In genomic region chr17:21384057-21384411, GRCm38 (mm10) we compare ENCODE assay signal across 8 mouse cellular contexts. TPM values are rescaled to one million over a fixed set of nuclear protein-coding genes. Genes with fewer than 3 reads are reported as not detected.
A peak's percentile ranks its signal among the peaks of the same experiment; 100 is the strongest.
DNase-seq lines count a peak whose midpoint lies in the region; ATAC-seq lines count a peak whose summit lies in the region.

No protein-coding gene starts in this region.

- peak overlapping the region; percentile 61 for H3K27ac ChIP-seq in embryonic facial prominence, embryonic 14.5 days (replicated peaks; ENCODE audit: low read depth, low read length)
- H3K27ac ChIP-seq in limb, embryonic 10.5 days = peak overlapping the region; percentile 66; the same call in 1 of the 2 replicates
- H3K27ac ChIP-seq in midbrain, embryonic 15.5 days = peak overlapping the region; percentile 69; the same call in 1 of the 2 replicates

- no peaks in the 10 kb centered on the region for H3K27me3 ChIP-seq in embryonic facial prominence, embryonic 14.5 days (replicated peaks; ENCODE audit: control insufficient read depth, insufficient read depth, low read length)
- H3K27me3 ChIP-seq in limb, embryonic 10.5 days (ENCODE audit: low read depth, poor library complexity, severe bottlenecking) = no peaks in the 10 kb centered on the region
- no peaks in the 10 kb centered on the region for H3K27me3 ChIP-seq in midbrain, embryonic 15.5 days (replicated peaks)

- H3K36me3 ChIP-seq in embryonic facial prominence, embryonic 14.5 days (ENCODE audit: control insufficient read depth, insufficient read depth, low read length) = no peaks in the 10 kb centered on the region
- H3K36me3 ChIP-seq in limb, embryonic 10.5 days = no peaks in the 10 kb centered on the region
- H3K36me3 ChIP-seq in midbrain, embryonic 15.5 days (replicated peaks) = no peaks in the 10 kb centered on the region

- 0 out of 2 replicates have a peak, but pooled peaks cover 4% of the 10 kb centered on the region for H3K4me1 ChIP-seq in embryonic facial prominence, embryonic 14.5 days (ENCODE audit: control insufficient read depth, insufficient read depth, low read length)
- H3K4me1 ChIP-seq in limb, embryonic 10.5 days = 0 out of 2 replicates have a peak, but pooled peaks cover 6% of the 10 kb centered on the region
- no peaks in the 10 kb centered on the region for H3K4me1 ChIP-seq in midbrain, embryonic 15.5 days

- peak; percentile 9 for DNase-seq in right cerebral cortex, postnatal 4 days
- no peak for DNase-seq in right cerebral cortex, postnatal 14 days
- peak; percentile 9 for DNase-seq in embryonic facial prominence, embryonic 14.5 days (ENCODE audit: low spot score)
- no peak for DNase-seq in limb, embryonic 10.5 days (ENCODE audit: low spot score)
- DNase-seq in ovary, postnatal 36 days (ENCODE audit: low spot score) = no peak
- no peak for DNase-seq in urinary bladder, postnatal 4 days (ENCODE audit: low spot score in 2 of 2)
- DNase-seq in urinary bladder, adult 18-20 months (ENCODE audit: low spot score in 2 of 2) = no peak

- H3K4me3 ChIP-seq in embryonic facial prominence, embryonic 14.5 days (ENCODE audit: low read depth, low read length) = peak overlapping the region; percentile 58
- H3K4me3 ChIP-seq in limb, embryonic 10.5 days = peak overlapping the region; percentile 60
- peak overlapping the region; percentile 56 for H3K4me3 ChIP-seq in midbrain, embryonic 15.5 days

- H3K9ac ChIP-seq in embryonic facial prominence, embryonic 14.5 days (ENCODE audit: low read depth, low read length) = peak overlapping the region; percentile 64
- peak overlapping the region; percentile 59 for H3K9ac ChIP-seq in midbrain, embryonic 15.5 days

- H3K9me3 ChIP-seq in embryonic facial prominence, embryonic 14.5 days (ENCODE audit: control insufficient read depth, low read length) = no peaks in the 10 kb centered on the region
- no peaks in the 10 kb centered on the region for H3K9me3 ChIP-seq in limb, embryonic 10.5 days (replicated peaks)
- H3K9me3 ChIP-seq in midbrain, embryonic 15.5 days = no peaks in the 10 kb centered on the region

- 14% methylated on average over 8 of the region's 8 CpGs for WGBS in embryonic facial prominence, embryonic 14.5 days
- 12% methylated on average over 8 of the region's 8 CpGs for WGBS in limb, embryonic 10.5 days
- 21% methylated on average over 8 of the region's 8 CpGs for WGBS in midbrain, embryonic 15.5 days

- peak overlapping the region; percentile 90 for H3K4me2 ChIP-seq in embryonic facial prominence, embryonic 14.5 days (ENCODE audit: low read depth, low read length)
- peak overlapping the region; percentile 60 for H3K4me2 ChIP-seq in midbrain, embryonic 15.5 days

- no peak; the same call in none of the 2 replicates for ATAC-seq in embryonic facial prominence, embryonic 14.5 days (ENCODE audit: low read depth)
- ATAC-seq in midbrain, embryonic 15.5 days (replicated peaks) = no peak; the same call in none of the 2 replicates

RNA-seq across cellular contexts. Expression of gene Zfp677, which starts 0.5 kb away (rescaled TPM):
- polyA plus RNA-seq in embryonic facial prominence, embryonic 14.5 days (2014; fragmentation: Nextera tagmentation; extraction: Ambion mirVana) = 3.8 and 4.3 TPM in 2 replicates
- polyA plus RNA-seq in limb, embryonic 10.5 days (2016; fragmentation: Nextera tagmentation; extraction: Ambion mirVana) = 1.7 and 2.0 TPM in 2 replicates
- polyA plus RNA-seq in midbrain, embryonic 15.5 days (2015; fragmentation: Nextera tagmentation; extraction: Ambion mirVana) = 5.0 and 6.0 TPM in 2 replicates

RNA-seq across cellular contexts. Expression of gene Zfp54, which starts 39.0 kb away (rescaled TPM):
- 5.3 and 6.0 TPM in 2 replicates for polyA plus RNA-seq in embryonic facial prominence, embryonic 14.5 days (2014; fragmentation: Nextera tagmentation; extraction: Ambion mirVana)
- 2.7 and 3.4 TPM in 2 replicates for polyA plus RNA-seq in limb, embryonic 10.5 days (2016; fragmentation: Nextera tagmentation; extraction: Ambion mirVana)
- polyA plus RNA-seq in midbrain, embryonic 15.5 days (2015; fragmentation: Nextera tagmentation; extraction: Ambion mirVana) = 6.0 and 6.1 TPM in 2 replicates

Comparison
In these comparisons a context has a peak if more than half of its experiments do, and no peak if none do; other contexts are left out.
1. DNase-seq: peak in right cerebral cortex, postnatal 4 days (single experiment) and embryonic facial prominence, embryonic 14.5 days (single experiment); none in right cerebral cortex, postnatal 14 days (single experiment), limb, embryonic 10.5 days (single experiment), ovary, postnatal 36 days (single experiment), urinary bladder, postnatal 4 days (0 of 2) and urinary bladder, adult 18-20 months (0 of 2).
2. Peak in every context shown above with its lines, with median percentiles within 50 percentile points of each other: H3K27ac ChIP-seq and H3K4me3 ChIP-seq.